21 mouse cellular contexts compared by ENCODE assay signal in genomic region chr14:19933314-19933713, GRCm38 (mm10). TPM values are rescaled to one million over a fixed set of nuclear protein-coding genes. Genes with fewer than 3 reads are reported as not detected.
A peak's percentile ranks its signal among the peaks of the same experiment; 100 is the strongest.
DNase-seq lines count a peak whose midpoint lies in the region; ATAC-seq lines count a peak whose summit lies in the region.
"Had no signal": no experiment of that assay in that cellular context is flagged by ENCODE, and none has a peak within 500 bp of the region (broad histone marks: within the 10 kb centered on the region; RNA-seq: fewer than 3 reads in every experiment).

No protein-coding gene starts in this region.

- no peaks in the 10 kb centered on the region for H3K9me3 ChIP-seq in heart, embryonic 11.5 days (replicated peaks; ENCODE audit: control insufficient read depth, low read length)
- no peaks in the 10 kb centered on the region for H3K9me3 ChIP-seq in heart, embryonic 14.5 days (ENCODE audit: control insufficient read depth, low read length)
- H3K9me3 ChIP-seq: embryonic facial prominence, embryonic 13.5 days; midbrain, embryonic 12.5 days; neural tube, embryonic 12.5 days had no signal

- no peak overlapping the region for H3K4me3 ChIP-seq in heart, embryonic 11.5 days (ENCODE audit: low read depth, low read length)
- H3K4me3 ChIP-seq in heart, embryonic 14.5 days (ENCODE audit: control insufficient read depth in 1 of 2, insufficient read depth in 1 of 2, low read depth in 1 of 2, low read length in 2 of 2), result no peak overlapping the region
- H3K4me3 ChIP-seq: embryonic facial prominence, embryonic 13.5 days; erythroblast, embryonic 14.5 days; forebrain, embryonic 13.5 days; gastrocnemius, adult 2 months; midbrain, embryonic 12.5 days; neural tube, embryonic 12.5 days had no signal

- no peak overlapping the region for H3K4me2 ChIP-seq in heart, embryonic 11.5 days
- H3K4me2 ChIP-seq in heart, embryonic 14.5 days (ENCODE audit: low read length), result peak overlapping the region; percentile 22; the same call in 1 of the 2 replicates
- H3K4me2 ChIP-seq: embryonic facial prominence, embryonic 13.5 days; forebrain, embryonic 13.5 days; midbrain, embryonic 12.5 days; neural tube, embryonic 12.5 days had no signal

- H3K27ac ChIP-seq in heart, embryonic 11.5 days (ENCODE audit: low read depth, low read length), result no peak overlapping the region; the same call in 1 of the 2 replicates
- H3K27ac ChIP-seq in heart, embryonic 14.5 days (replicated peaks in 1 of 2; ENCODE audit: control insufficient read depth in 1 of 2, insufficient read depth in 1 of 2, low read depth in 2 of 2, low read length in 2 of 2), result peak overlapping the region; percentile 60 to 63
- H3K27ac ChIP-seq: embryonic facial prominence, embryonic 13.5 days; forebrain, embryonic 13.5 days; gastrocnemius, adult 2 months; kidney, postnatal 0 days; midbrain, embryonic 12.5 days; neural tube, embryonic 12.5 days had no signal

- DNase-seq in heart, adult 11 months, result peak; percentile 97
- peak; percentile 43 for DNase-seq in heart, adult 8-10 months (ENCODE audit: low spot score)
- peak; percentile 5 for DNase-seq in heart, postnatal 25 days (ENCODE audit: low spot score)
- DNase-seq in lung, postnatal 25 days (ENCODE audit: low spot score), result no peak
- DNase-seq: adrenal gland, adult 2 months; cerebellum, adult 2 months; cerebellum, postnatal 36 days; embryo, embryonic 11 days; gastrocnemius, adult 2 months; kidney, adult 18-20 months; thymus, postnatal 14 days had no signal

- H3K36me3 ChIP-seq in heart, embryonic 11.5 days (ENCODE audit: control insufficient read depth, insufficient read depth, low read length), result no peaks in the 10 kb centered on the region
- no peaks in the 10 kb centered on the region for H3K36me3 ChIP-seq in heart, embryonic 14.5 days (ENCODE audit: control insufficient read depth, insufficient read depth, low read length)

- no peaks in the 10 kb centered on the region for H3K27me3 ChIP-seq in heart, embryonic 11.5 days (ENCODE audit: control insufficient read depth, insufficient read depth, low read length)
- peaks cover 3% of the 10 kb centered on the region; the same call in 1 of the 2 replicates for H3K27me3 ChIP-seq in heart, embryonic 14.5 days (ENCODE audit: control insufficient read depth, insufficient read depth, low read length)
- H3K27me3 ChIP-seq: embryonic facial prominence, embryonic 13.5 days; forebrain, embryonic 13.5 days; midbrain, embryonic 12.5 days; neural tube, embryonic 12.5 days had no signal

- intact Hi-C loops in heart, postnatal 25 days (cut with DNase I), result loop anchor here (5.0 kb wide), 1 partner anchor 46 kb away; no protein-coding TSS in a partner anchor

- H3K9ac ChIP-seq in heart, embryonic 11.5 days (ENCODE audit: low read depth, low read length), result no peak overlapping the region
- H3K9ac ChIP-seq in heart, embryonic 14.5 days (ENCODE audit: low read length), result no peak overlapping the region
- H3K9ac ChIP-seq: embryonic facial prominence, embryonic 13.5 days; forebrain, embryonic 13.5 days; midbrain, embryonic 12.5 days; neural tube, embryonic 12.5 days had no signal

- H3K4me1 ChIP-seq in heart, embryonic 11.5 days (ENCODE audit: control insufficient read depth, insufficient read depth, low read length), result peaks cover 14% of the 10 kb centered on the region
- peaks cover 16 to 27% of the 10 kb centered on the region in 2 experiments for H3K4me1 ChIP-seq in heart, embryonic 14.5 days (ENCODE audit: control insufficient read depth in 2 of 2, insufficient read depth in 2 of 2, low read length in 2 of 2)
- H3K4me1 ChIP-seq: embryonic facial prominence, embryonic 13.5 days had no signal

- 58% methylated on average over 6 of the region's 6 CpGs for WGBS in heart, embryonic 11.5 days (ENCODE audit: insufficient replicate concordance)
- 27% methylated on average over 6 of the region's 6 CpGs for WGBS in heart, embryonic 14.5 days

- ATAC-seq in heart, embryonic 11.5 days (replicated peaks; ENCODE audit: insufficient number of reproducible peaks, low FRiP score, low TSS enrichment), result no peak
- peak; percentile 58 for ATAC-seq in heart, embryonic 14.5 days (ENCODE audit: insufficient number of reproducible peaks, insufficient read depth, low FRiP score, low read depth)
- no peak for ATAC-seq in activated CD4-positive, CD25-positive, alpha-beta regulatory T cell, adult 4 months
- ATAC-seq: forebrain, embryonic 13.5 days; lung, postnatal 0 days had no signal

RNA-seq across cellular contexts. Expression of gene Gng2, which starts 44.1 kb away (rescaled TPM):
- polyA plus RNA-seq in heart, embryonic 11.5 days (2014; fragmentation: Nextera tagmentation; extraction: Ambion mirVana), result 41.1 and 42.4 TPM in 2 replicates
- total RNA-seq in heart, adult 8-10 months (2022), result 10 to 100 TPM in 2 of 4 experiments, 1 to 10 TPM in 2; 9.1 to 14.0 (median 11.4) TPM
- 49.9 and 59.3 TPM in 2 replicates for polyA plus RNA-seq in heart, embryonic 14.5 days (2014; fragmentation: Nextera tagmentation; extraction: Ambion mirVana)
- 10 to 100 TPM; 15.8 to 16.7 TPM for total RNA-seq in heart, postnatal 25 days (2021)
- 10 to 100 TPM; 66.2 to 77.1 TPM for polyA plus RNA-seq in activated CD4-positive, CD25-positive, alpha-beta regulatory T cell, adult 4 months (2017; shearing (Covaris generic))
- polyA plus RNA-seq: erythroblast, embryonic 14.5 days had no signal
